Mouse (Mus musculus) forebrain, embryonic 15.5 days (tissue): ENCODE measurements around the gene Ubxn11. TPM values are rescaled to one million over a fixed set of nuclear protein-coding genes. Genes with fewer than 3 reads are reported as not detected.
A peak's percentile ranks its signal among the peaks of the same experiment; 100 is the strongest.

Experiments
- ATAC-seq: fragments of 200-750 bp; cut with Nextera tagmentation; replicated peaks from 2 replicates; pipeline ENCODE4 v1.8.0; 2017; ENCODE audit warnings: mild to moderate bottlenecking, moderate TSS enrichment, moderate library complexity
- H3K27ac ChIP-seq: fragments of 300-500 bp; sonication (generic); replicated peaks from 2 replicates; pipeline ENCODE4 v1.5.1; 2015; ENCODE audit warnings: mild to moderate bottlenecking, inconsistent platforms
- H3K27me3 ChIP-seq: fragments of 300-500 bp; sonication (generic); 2 replicates; pipeline ENCODE4 v1.6.1; 2015; ENCODE audit warnings: inconsistent platforms
- H3K36me3 ChIP-seq: fragments of 300-500 bp; sonication (generic); 2 replicates; pipeline ENCODE4 v1.6.1; 2015; ENCODE audit warnings: mild to moderate bottlenecking, inconsistent platforms
- H3K4me1 ChIP-seq: fragments of 300-500 bp; sonication (generic); 2 replicates; pipeline ENCODE4 v1.6.1; 2015; ENCODE audit warnings: inconsistent platforms
- H3K4me2 ChIP-seq: fragments of 300-500 bp; sonication (generic); replicated peaks from 2 replicates; pipeline ENCODE4 v1.6.1; 2015; ENCODE audit warnings: mild to moderate bottlenecking, inconsistent platforms
- H3K4me3 ChIP-seq: fragments of 300-500 bp; sonication (generic); 2 replicates; pipeline ENCODE4 v1.5.1; 2015; ENCODE audit warnings: mild to moderate bottlenecking, inconsistent platforms
- H3K9ac ChIP-seq: fragments of 300-500 bp; sonication (generic); replicated peaks from 2 replicates; pipeline ENCODE4 v1.6.1; 2015; ENCODE audit warnings: mild to moderate bottlenecking, inconsistent platforms
- H3K9me3 ChIP-seq: fragments of 300-500 bp; sonication (generic); 2 replicates; pipeline ENCODE4 v1.6.1; 2016; ENCODE audit warnings: inconsistent platforms
- WGBS: fragments of 180-500 bp; shearing (Covaris S2); methylation state at CpG from one replicate; pipeline ENCODE4 v1.1.7; 2015; ENCODE audit warnings: mixed read lengths; 5-methylcytosine and 5-hydroxymethylcytosine counted together
- polyA plus RNA-seq: library from polyadenylated mRNA; unstranded; fragments of >200 nt; fragmentation: Nextera tagmentation; extraction: Ambion mirVana; gene quantifications from 2 replicates; pipeline ENCODE4 v1.2.1, GENCODE M21; 2015

Gene Ubxn11
- polyA plus RNA-seq: 12.8 and 15.7 TPM in 2 replicates

GRCm38 (mm10) chr4:134101979-134102741 is at the start of gene Ubxn11:
Gene Ubxn11 (plus strand): TSS chr4:134102570.
- H3K4me2 ChIP-seq: peak within 1 kb of the TSS; percentile 73
- WGBS: 17% methylated on average over 34 of the region's 34 CpGs

GRCm38 (mm10) chr4:134053538-134053937 is 48.8 kb upstream of the Ubxn11 start, which contains the start of gene Zfp683:
Gene Zfp683 (plus strand): TSS chr4:134053838.
- Histone ChIP-seq H3K27ac (no peak within 1 kb of the TSS), H3K4me1 (peaks cover 4% of the 10 kb centered on the region), H3K9ac (no peak within 1 kb of the TSS), H3K9me3 (no peaks in the 10 kb centered on the region), H3K4me2 (no peak within 1 kb of the TSS), H3K4me3 (no peak within 1 kb of the TSS), H3K36me3 (no peaks in the 10 kb centered on the region), H3K27me3 (no peaks in the 10 kb centered on the region)
- 89% methylated on average over 3 of the region's 3 CpGs for WGBS
- ATAC-seq: no peak

More at GRCm38 (mm10) chr4:134101979-134102741, at the start of gene Ubxn11:
- peak; percentile 100 for ATAC-seq
- peak within 1 kb of the TSS; percentile 70 for H3K9ac ChIP-seq
- peak within 1 kb of the TSS; percentile 72 for H3K4me3 ChIP-seq
- no peak within 1 kb of the TSS; the same call in 1 of the 2 replicates for H3K27ac ChIP-seq
- H3K4me1 ChIP-seq: peaks cover 8% of the 10 kb centered on the region
- no peaks in the 10 kb centered on the region for H3K27me3 ChIP-seq
- no peaks in the 10 kb centered on the region for H3K36me3 ChIP-seq
- H3K9me3 ChIP-seq: no peaks in the 10 kb centered on the region

GRCm38 (mm10) chr4:134058166-134058715 is 44.1 kb upstream of the Ubxn11 start:
- no peaks in the 10 kb centered on the region for H3K4me1 ChIP-seq
- H3K4me3 ChIP-seq: no peak overlapping the region
- no peaks in the 10 kb centered on the region for H3K9me3 ChIP-seq
- H3K36me3 ChIP-seq: no peaks in the 10 kb centered on the region
- H3K9ac ChIP-seq: no peak overlapping the region
- no peaks in the 10 kb centered on the region for H3K27me3 ChIP-seq
- H3K27ac ChIP-seq: no peak overlapping the region
- 31% methylated on average over 14 of the region's 14 CpGs for WGBS
- ATAC-seq: no peak
- no peak overlapping the region for H3K4me2 ChIP-seq

- 89% methylated on average over 6 of the region's 6 CpGs for WGBS
- Histone ChIP-seq H3K4me3 (no peak overlapping the region), H3K4me1 (no peaks in the 10 kb centered on the region), H3K4me2 (no peak overlapping the region), H3K9me3 (no peaks in the 10 kb centered on the region), H3K27me3 (no peaks in the 10 kb centered on the region), H3K27ac (no peak overlapping the region), H3K9ac (no peak overlapping the region), H3K36me3 (no peaks in the 10 kb centered on the region)
- no peak for ATAC-seq
These were observed 43.5 kb upstream of the Ubxn11 start for GRCm38 (mm10) chr4:134058908-134059307.

- Histone ChIP-seq H3K4me1 (no peaks in the 10 kb centered on the region), H3K27me3 (no peaks in the 10 kb centered on the region), H3K36me3 (no peaks in the 10 kb centered on the region), H3K4me3 (no peak within 1 kb of the TSS), H3K4me2 (no peak within 1 kb of the TSS), H3K9me3 (no peaks in the 10 kb centered on the region), H3K9ac (no peak within 1 kb of the TSS), H3K27ac (no peak within 1 kb of the TSS)
- 44% methylated on average over 28 of the region's 28 CpGs for WGBS
- ATAC-seq: no peak
These were observed 42.1 kb upstream of the Ubxn11 start, which contains the start of gene Crybg2 for GRCm38 (mm10) chr4:134060135-134060865. Gene Crybg2 (plus strand): TSS chr4:134060815.

GRCm38 (mm10) chr4:134061166-134061830 is 41.1 kb upstream of the Ubxn11 start:
- Histone ChIP-seq H3K9me3 (no peaks in the 10 kb centered on the region), H3K4me1 (no peaks in the 10 kb centered on the region), H3K4me3 (no peak overlapping the region), H3K9ac (no peak overlapping the region), H3K27me3 (peaks cover under 1% of the 10 kb centered on the region; the same call in 1 of the 2 replicates), H3K27ac (no peak overlapping the region), H3K4me2 (no peak overlapping the region), H3K36me3 (no peaks in the 10 kb centered on the region)
- WGBS: 61% methylated on average over 18 of the region's 18 CpGs
- no peak for ATAC-seq

- Histone ChIP-seq H3K27me3 (peaks cover 3% of the 10 kb centered on the region; the same call in 1 of the 2 replicates), H3K4me3 (no peak overlapping the region), H3K9me3 (no peaks in the 10 kb centered on the region), H3K9ac (no peak overlapping the region), H3K36me3 (no peaks in the 10 kb centered on the region), H3K4me2 (no peak overlapping the region), H3K4me1 (no peaks in the 10 kb centered on the region), H3K27ac (no peak overlapping the region)
- no peak for ATAC-seq
- 67% methylated on average over 8 of the region's 8 CpGs for WGBS
These were observed 40.4 kb upstream of the Ubxn11 start for GRCm38 (mm10) chr4:134061944-134062446.

- no peaks in the 10 kb centered on the region for H3K4me1 ChIP-seq
- H3K9me3 ChIP-seq: no peaks in the 10 kb centered on the region
- no peak overlapping the region for H3K9ac ChIP-seq
- no peak overlapping the region for H3K4me3 ChIP-seq
- ATAC-seq: no peak
- H3K4me2 ChIP-seq: no peak overlapping the region
- WGBS: 69% methylated on average over 8 of the region's 8 CpGs
- no peaks in the 10 kb centered on the region for H3K36me3 ChIP-seq
- peaks cover 3% of the 10 kb centered on the region; the same call in 1 of the 2 replicates for H3K27me3 ChIP-seq
- H3K27ac ChIP-seq: no peak overlapping the region
These were observed 39.8 kb upstream of the Ubxn11 start for GRCm38 (mm10) chr4:134062561-134062960.

- Histone ChIP-seq H3K36me3 (no peaks in the 10 kb centered on the region), H3K27me3 (peaks cover 3% of the 10 kb centered on the region; the same call in 1 of the 2 replicates), H3K4me1 (no peaks in the 10 kb centered on the region), H3K4me3 (no peak overlapping the region), H3K9me3 (no peaks in the 10 kb centered on the region), H3K4me2 (no peak overlapping the region), H3K9ac (no peak overlapping the region), H3K27ac (no peak overlapping the region)
- WGBS: 24% methylated on average over 23 of the region's 23 CpGs
- no peak for ATAC-seq
These were observed 36.9 kb upstream of the Ubxn11 start for GRCm38 (mm10) chr4:134065431-134066004.

GRCm38 (mm10) chr4:134067383-134067782 is 35.0 kb upstream of the Ubxn11 start:
- whole genome bisulfite sequencing: 87% methylated on average over 8 of the region's 8 CpGs
- Histone ChIP-seq H3K4me3 (no peak overlapping the region), H3K9me3 (no peaks in the 10 kb centered on the region), H3K4me2 (no peak overlapping the region), H3K36me3 (no peaks in the 10 kb centered on the region), H3K9ac (no peak overlapping the region), H3K27ac (no peak overlapping the region), H3K27me3 (peaks cover 3% of the 10 kb centered on the region; the same call in 1 of the 2 replicates), H3K4me1 (no peaks in the 10 kb centered on the region)
- ATAC-seq: no peak

- Histone ChIP-seq H3K9me3 (no peaks in the 10 kb centered on the region), H3K36me3 (no peaks in the 10 kb centered on the region), H3K4me3 (no peak overlapping the region), H3K27me3 (peaks cover 3% of the 10 kb centered on the region; the same call in 1 of the 2 replicates), H3K9ac (no peak overlapping the region), H3K27ac (no peak overlapping the region), H3K4me1 (no peaks in the 10 kb centered on the region), H3K4me2 (no peak overlapping the region)
- no peak for ATAC-seq
- 83% methylated on average over 7 of the region's 7 CpGs for whole genome bisulfite sequencing
These were observed 34.4 kb upstream of the Ubxn11 start for GRCm38 (mm10) chr4:134067833-134068544.
